Mouse (Mus musculus) limb, embryonic 13.5 days (tissue): ENCODE data around the gene Ldhc. TPM values are rescaled to one million over a fixed set of nuclear protein-coding genes. Genes with fewer than 3 reads are reported as not detected.

Experiments
- ATAC-seq: fragments of 200-750 bp; cut with Nextera tagmentation; 2 replicates; pipeline ENCODE4 v1.8.0; 2017; ENCODE audit warnings: low read depth, moderate number of reproducible peaks, moderate TSS enrichment; ENCODE audit not compliant: low FRiP score
- H3K27ac ChIP-seq: fragments of 300-500 bp; sonication (generic); 2 replicates; pipeline ENCODE4 v1.5.1; 2015; ENCODE audit warnings: inconsistent platforms, mild to moderate bottlenecking, moderate library complexity
- H3K27me3 ChIP-seq: fragments of 300-500 bp; sonication (generic); 2 replicates; pipeline ENCODE4 v1.6.1; 2015; ENCODE audit warnings: mild to moderate bottlenecking, inconsistent platforms
- H3K36me3 ChIP-seq: fragments of 300-500 bp; sonication (generic); 2 replicates; pipeline ENCODE4 v1.6.1; 2015; ENCODE audit warnings: inconsistent platforms, mild to moderate bottlenecking, moderate library complexity
- H3K4me1 ChIP-seq: fragments of 300-500 bp; sonication (generic); 2 replicates; pipeline ENCODE4 v1.6.1; 2015; ENCODE audit warnings: inconsistent platforms
- H3K4me2 ChIP-seq: fragments of 300-500 bp; sonication (generic); replicated peaks from 2 replicates; pipeline ENCODE4 v1.6.1; 2015; ENCODE audit warnings: inconsistent platforms, mild to moderate bottlenecking, moderate library complexity
- H3K4me3 ChIP-seq: fragments of 300-500 bp; sonication (generic); 2 replicates; pipeline ENCODE4 v1.5.1; 2015; ENCODE audit warnings: moderate library complexity, mild to moderate bottlenecking, inconsistent platforms
- H3K9ac ChIP-seq: fragments of 300-500 bp; sonication (generic); 2 replicates; pipeline ENCODE4 v1.6.1; 2015; ENCODE audit warnings: mild to moderate bottlenecking, inconsistent platforms
- H3K9me3 ChIP-seq: fragments of 300-500 bp; sonication (generic); 2 replicates; pipeline ENCODE4 v1.6.1; 2016; ENCODE audit warnings: inconsistent platforms
- WGBS: fragments of 180-500 bp; shearing (Covaris S2); methylation state at CpG from one replicate; pipeline ENCODE4 v1.1.7; 2015; 5-methylcytosine and 5-hydroxymethylcytosine counted together
- polyA plus RNA-seq: library from polyadenylated mRNA; unstranded; fragments of >200 nt; fragmentation: Nextera tagmentation; extraction: Ambion mirVana; gene quantifications from 2 replicates; pipeline ENCODE4 v1.2.1, GENCODE M21; 2015

Ldhc gene
- polyA plus RNA-seq, 1 experiment from 2014 or later: not detected

GRCm38 (mm10) chr7:46834994-46835610 is 25.9 kb upstream of the Ldhc start:
- Histone ChIP-seq H3K27me3 (no peaks in the 10 kb centered on the region), H3K9me3 (no peaks in the 10 kb centered on the region), H3K4me1 (peaks cover 21% of the 10 kb centered on the region), H3K27ac (no peak overlapping the region), H3K4me2 (no peak overlapping the region), H3K4me3 (no peak overlapping the region), H3K36me3 (no peaks in the 10 kb centered on the region), H3K9ac (0 out of 2 replicates have a peak overlapping the region, but pooled peaks have one; percentile 19)
- WGBS: 44% methylated on average over 10 of the region's 14 CpGs
- no peak for ATAC-seq

- no peak overlapping the region for H3K27ac ChIP-seq
- 73% methylated on average over 5 of the region's 5 CpGs for WGBS
- ATAC-seq: no peak
- H3K27me3 ChIP-seq: peaks cover 8% of the 10 kb centered on the region
- H3K9me3 ChIP-seq: no peaks in the 10 kb centered on the region
- H3K4me3 ChIP-seq: no peak overlapping the region
- H3K9ac ChIP-seq: no peak overlapping the region
- H3K36me3 ChIP-seq: no peaks in the 10 kb centered on the region
- H3K4me2 ChIP-seq: no peak overlapping the region
- peaks cover 21% of the 10 kb centered on the region for H3K4me1 ChIP-seq
These were observed 24.6 kb upstream of the Ldhc start for GRCm38 (mm10) chr7:46836357-46836756.

- ATAC-seq: no peak
- no peak overlapping the region for H3K4me2 ChIP-seq
These were observed 23.9 kb upstream of the Ldhc start for GRCm38 (mm10) chr7:46837073-46837472.

GRCm38 (mm10) chr7:46838104-46838671 is 22.8 kb upstream of the Ldhc start:
- no peaks in the 10 kb centered on the region for H3K9me3 ChIP-seq
- 5% methylated on average over 9 of the region's 9 CpGs for WGBS
- H3K9ac ChIP-seq: no peak overlapping the region
- peak overlapping the region; percentile 45 for H3K4me2 ChIP-seq
- no peaks in the 10 kb centered on the region for H3K36me3 ChIP-seq
- H3K27me3 ChIP-seq: peaks cover 9% of the 10 kb centered on the region
- H3K27ac ChIP-seq: peak overlapping the region; percentile 48; the same call in 1 of the 2 replicates
- ATAC-seq: peak; percentile 37
- no peak overlapping the region for H3K4me3 ChIP-seq
- peaks cover 21% of the 10 kb centered on the region for H3K4me1 ChIP-seq

More at GRCm38 (mm10) chr7:46837073-46837472, 23.9 kb upstream of the Ldhc start:
- H3K27me3 ChIP-seq: peaks cover 9% of the 10 kb centered on the region
- no peak overlapping the region for H3K4me3 ChIP-seq
- no peak overlapping the region for H3K27ac ChIP-seq
- H3K9ac ChIP-seq: no peak overlapping the region
- peaks cover 21% of the 10 kb centered on the region for H3K4me1 ChIP-seq
- H3K9me3 ChIP-seq: no peaks in the 10 kb centered on the region
- 50% methylated on average over 5 of the region's 5 CpGs for WGBS
- H3K36me3 ChIP-seq: no peaks in the 10 kb centered on the region

GRCm38 (mm10) chr7:46838891-46839302 is 22.1 kb upstream of the Ldhc start:
- H3K4me1 ChIP-seq: peaks cover 21% of the 10 kb centered on the region
- H3K4me3 ChIP-seq: no peak overlapping the region
- H3K27me3 ChIP-seq: peaks cover 9% of the 10 kb centered on the region
- H3K27ac ChIP-seq: peak overlapping the region; percentile 35; the same call in 1 of the 2 replicates
- ATAC-seq: peak; percentile 48; the same call in 1 of the 2 replicates
- WGBS: 7% methylated on average over 8 of the region's 8 CpGs
- H3K36me3 ChIP-seq: no peaks in the 10 kb centered on the region
- H3K4me2 ChIP-seq: peak overlapping the region; percentile 45
- H3K9me3 ChIP-seq: no peaks in the 10 kb centered on the region
- no peak overlapping the region for H3K9ac ChIP-seq

GRCm38 (mm10) chr7:46839446-46839845 is 21.6 kb upstream of the Ldhc start:
- peaks cover 21% of the 10 kb centered on the region for H3K4me1 ChIP-seq
- H3K27me3 ChIP-seq: peaks cover 9% of the 10 kb centered on the region
- no peak overlapping the region for H3K4me3 ChIP-seq
- no peaks in the 10 kb centered on the region for H3K36me3 ChIP-seq
- WGBS: 37% methylated on average over 7 of the region's 7 CpGs
- peak overlapping the region; percentile 45 for H3K4me2 ChIP-seq
- peak overlapping the region; percentile 35; the same call in 1 of the 2 replicates for H3K27ac ChIP-seq
- no peak for ATAC-seq
- no peak overlapping the region for H3K9ac ChIP-seq
- H3K9me3 ChIP-seq: no peaks in the 10 kb centered on the region

GRCm38 (mm10) chr7:46839861-46840260 is 21.1 kb upstream of the Ldhc start:
- ATAC-seq: no peak
- H3K4me2 ChIP-seq: no peak overlapping the region
- peaks cover 25% of the 10 kb centered on the region for H3K4me1 ChIP-seq
- no peaks in the 10 kb centered on the region for H3K9me3 ChIP-seq
- H3K27ac ChIP-seq: no peak overlapping the region
- 64% methylated on average over 5 of the region's 5 CpGs for WGBS
- H3K27me3 ChIP-seq: peaks cover 9% of the 10 kb centered on the region
- H3K36me3 ChIP-seq: no peaks in the 10 kb centered on the region
- no peak overlapping the region for H3K9ac ChIP-seq
- no peak overlapping the region for H3K4me3 ChIP-seq

GRCm38 (mm10) chr7:46840326-46840725 is 20.7 kb upstream of the Ldhc start:
- no peak overlapping the region for H3K4me3 ChIP-seq
- no peak overlapping the region for H3K9ac ChIP-seq
- peaks cover 9% of the 10 kb centered on the region for H3K27me3 ChIP-seq
- peaks cover 29% of the 10 kb centered on the region for H3K4me1 ChIP-seq
- no peaks in the 10 kb centered on the region for H3K36me3 ChIP-seq
- 45% methylated on average over 4 of the region's 4 CpGs for WGBS
- ATAC-seq: no peak
- H3K9me3 ChIP-seq: no peaks in the 10 kb centered on the region
- no peak overlapping the region for H3K27ac ChIP-seq
- no peak overlapping the region for H3K4me2 ChIP-seq

- no peaks in the 10 kb centered on the region for H3K36me3 ChIP-seq
- 23% methylated on average over 6 of the region's 6 CpGs for WGBS
- peaks cover 9% of the 10 kb centered on the region for H3K27me3 ChIP-seq
- no peak within 1 kb of the TSS for H3K9ac ChIP-seq
- peaks cover 29% of the 10 kb centered on the region for H3K4me1 ChIP-seq
- no peak within 1 kb of the TSS for H3K27ac ChIP-seq
- ATAC-seq: no peak
- H3K4me2 ChIP-seq: no peak within 1 kb of the TSS
- no peak within 1 kb of the TSS for H3K4me3 ChIP-seq
- H3K9me3 ChIP-seq: no peaks in the 10 kb centered on the region
These were observed 20.0 kb upstream of the Ldhc start, which contains the start of gene Ldha for GRCm38 (mm10) chr7:46840787-46841525. Ldha (plus strand) TSS chr7:46841475.

- WGBS: 31% methylated on average over 4 of the region's 5 CpGs
- Histone ChIP-seq H3K4me1 (peaks cover 37% of the 10 kb centered on the region), H3K4me3 (no peak overlapping the region), H3K36me3 (no peaks in the 10 kb centered on the region), H3K27ac (no peak overlapping the region), H3K9me3 (no peaks in the 10 kb centered on the region), H3K27me3 (peaks cover 9% of the 10 kb centered on the region), H3K9ac (no peak overlapping the region), H3K4me2 (no peak overlapping the region)
- ATAC-seq: no peak
These were observed 18.7 kb upstream of the Ldhc start for GRCm38 (mm10) chr7:46842278-46842677.

GRCm38 (mm10) chr7:46843576-46843975 is 17.4 kb upstream of the Ldhc start:
- Histone ChIP-seq H3K4me3 (no peak overlapping the region), H3K9me3 (no peaks in the 10 kb centered on the region), H3K9ac (no peak overlapping the region), H3K27me3 (peaks cover 9% of the 10 kb centered on the region), H3K36me3 (peaks cover 11% of the 10 kb centered on the region), H3K27ac (no peak overlapping the region), H3K4me2 (no peak overlapping the region), H3K4me1 (peaks cover 32% of the 10 kb centered on the region)
- WGBS: 83% methylated on average over 4 of the region's 4 CpGs
- ATAC-seq: no peak
